Mouse (Mus musculus): ENCODE data around the gene Mipol1. TPM values are rescaled to one million over a fixed set of nuclear protein-coding genes. Genes with fewer than 3 reads are reported as not detected.

The Mipol1 gene
- total RNA-seq, 2 experiments from 2014 or later, result 3.8 to 5.0 TPM

GRCm38 (mm10) chr12:57231085-57231875, 1.1 kb downstream of the Mipol1 start:
- ATAC-seq (replicated peaks; ENCODE audit: poor library complexity, severe bottlenecking), result peak; percentile 38

GRCm38 (mm10) chr12:57233386-57233785, 3.2 kb downstream of the Mipol1 start:
- ATAC-seq (replicated peaks; ENCODE audit: poor library complexity, severe bottlenecking), result no peak

GRCm38 (mm10) chr12:57243671-57244495, 13.7 kb downstream of the Mipol1 start:
- ATAC-seq (replicated peaks; ENCODE audit: poor library complexity, severe bottlenecking), result peak; percentile 98

- ATAC-seq (replicated peaks; ENCODE audit: poor library complexity, severe bottlenecking), result no peak
Observed at GRCm38 (mm10) chr12:57258572-57258971, 28.3 kb downstream of the Mipol1 start.

- ATAC-seq (replicated peaks; ENCODE audit: poor library complexity, severe bottlenecking), result no peak
Observed at GRCm38 (mm10) chr12:57275456-57275855, 45.2 kb downstream of the Mipol1 start.

GRCm38 (mm10) chr12:57281155-57282114, 51.2 kb downstream of the Mipol1 start:
- ATAC-seq (replicated peaks; ENCODE audit: poor library complexity, severe bottlenecking), result peak; percentile 59; the same call in 1 of the 2 replicates

GRCm38 (mm10) chr12:57285303-57286059, 55.3 kb downstream of the Mipol1 start:
- no peak for ATAC-seq (replicated peaks; ENCODE audit: poor library complexity, severe bottlenecking)

GRCm38 (mm10) chr12:57307337-57307736, 77.1 kb downstream of the Mipol1 start:
- no peak for ATAC-seq (replicated peaks; ENCODE audit: poor library complexity, severe bottlenecking)

- no peak for ATAC-seq (replicated peaks; ENCODE audit: poor library complexity, severe bottlenecking)
Observed at GRCm38 (mm10) chr12:57307748-57308147, 77.5 kb downstream of the Mipol1 start.

GRCm38 (mm10) chr12:57339053-57339452, 108.8 kb downstream of the Mipol1 start:
- no peak for ATAC-seq (replicated peaks; ENCODE audit: poor library complexity, severe bottlenecking)

GRCm38 (mm10) chr12:57340111-57340510, 109.9 kb downstream of the Mipol1 start:
- no peak for ATAC-seq (replicated peaks; ENCODE audit: poor library complexity, severe bottlenecking)

- no peak for ATAC-seq (replicated peaks; ENCODE audit: poor library complexity, severe bottlenecking)
Observed at GRCm38 (mm10) chr12:57362732-57363131, 132.5 kb downstream of the Mipol1 start.

GRCm38 (mm10) chr12:57364027-57364426, 133.8 kb downstream of the Mipol1 start:
- ATAC-seq (replicated peaks; ENCODE audit: poor library complexity, severe bottlenecking), result no peak

GRCm38 (mm10) chr12:57371790-57372547, 141.7 kb downstream of the Mipol1 start:
- no peak for ATAC-seq (replicated peaks; ENCODE audit: poor library complexity, severe bottlenecking)

- ATAC-seq (replicated peaks; ENCODE audit: poor library complexity, severe bottlenecking), result no peak
Observed at GRCm38 (mm10) chr12:57382797-57383196, 152.6 kb downstream of the Mipol1 start.

GRCm38 (mm10) chr12:57387588-57388292, 157.5 kb downstream of the Mipol1 start:
- ATAC-seq (replicated peaks; ENCODE audit: poor library complexity, severe bottlenecking), result no peak

GRCm38 (mm10) chr12:57399547-57399946, 169.3 kb downstream of the Mipol1 start:
- ATAC-seq (replicated peaks; ENCODE audit: poor library complexity, severe bottlenecking), result no peak

GRCm38 (mm10) chr12:57400186-57400585, 170.0 kb downstream of the Mipol1 start:
- no peak for ATAC-seq (replicated peaks; ENCODE audit: poor library complexity, severe bottlenecking)
